Mouse (Mus musculus): ENCODE measurements around the gene Nek1.

DNA sequence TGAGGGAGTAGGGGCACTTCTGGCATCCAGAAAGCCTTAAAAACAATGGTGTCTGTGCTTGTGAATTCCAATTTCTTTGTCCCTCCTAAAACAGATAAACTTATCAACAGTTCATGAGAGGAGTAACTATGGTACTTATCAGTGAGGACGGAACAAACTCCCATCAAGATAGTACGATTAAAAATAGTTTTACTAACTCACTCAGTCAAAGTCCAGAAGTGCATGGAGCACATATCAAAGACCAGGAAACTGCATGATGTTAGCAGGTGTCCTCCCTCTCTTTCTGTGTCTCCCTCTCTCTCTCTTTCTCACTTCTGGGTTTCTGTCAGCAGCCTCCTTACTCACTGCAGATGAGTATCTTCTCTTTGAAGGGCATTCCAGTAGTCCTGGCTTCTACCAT is 182.9 kb downstream of the Nek1 start:
- TF ChIP-seq CTCF (IDR thresholded peaks at IDR 0.05; ENCODE audit: control insufficient read depth, insufficient read depth, insufficient replicate concordance, low read depth, low read length): no peak
- TF ChIP-seq POLR2A (IDR thresholded peaks at IDR 0.05; ENCODE audit: control insufficient read depth, low read depth, low read length): no peak
